Mouse (Mus musculus) spleen, adult 2 months (tissue): Measurements from ENCODE around the gene 5031439G07Rik. TPM values are rescaled to one million over a fixed set of nuclear protein-coding genes. Genes with fewer than 3 reads are reported as not detected.
"Not testable (repeated sequence)": the region's sequence is repeated elsewhere in the genome, so short reads cannot be mapped to it uniquely, and the experiment has no call there.

ENCODE experiments used
- DNase-seq, 2 experiments: peaks; one replicate each; pipeline versions ENCODE4 v3.0.0 to v3.0.0-alpha.2; 2012 to 2021; ENCODE audit warnings: low spot score in 2 of 2, low read depth in 1 of 2
- H3K27ac ChIP-seq: fragments of 200-500 bp; 2 replicates; pipeline ENCODE4 v1.5.1; 2012; ENCODE audit warnings: low read length, inconsistent platforms; ENCODE audit not compliant: insufficient read depth
- H3K27me3 ChIP-seq: fragments of 200-500 bp; 2 replicates; pipeline ENCODE4 v1.6.1; 2012; ENCODE audit warnings: mild to moderate bottlenecking, moderate library complexity, low read length, inconsistent platforms; ENCODE audit not compliant: control insufficient read depth, insufficient read depth
- H3K36me3 ChIP-seq: fragments of 200-500 bp; 2 replicates; pipeline ENCODE4 v1.6.1; 2012; ENCODE audit warnings: mild to moderate bottlenecking, low read length, inconsistent platforms; ENCODE audit not compliant: control insufficient read depth, insufficient read depth
- H3K4me1 ChIP-seq: fragments of 200-500 bp; 2 replicates; pipeline ENCODE4 v1.6.1; 2011; ENCODE audit warnings: inconsistent platforms; ENCODE audit not compliant: control insufficient read depth, insufficient read depth, insufficient read length
- H3K4me3 ChIP-seq: fragments of 200-500 bp; 2 replicates; pipeline ENCODE4 v1.5.1; 2011; ENCODE audit warnings: mild to moderate bottlenecking, inconsistent platforms; ENCODE audit not compliant: insufficient read depth, insufficient read length; ENCODE audit errors: extremely low read depth
- CTCF ChIP-seq: fragments of 200-500 bp; IDR thresholded peaks from 2 replicates; pipeline ENCODE4 v1.5.1; 2011; ENCODE audit warnings: mild to moderate bottlenecking, inconsistent platforms; ENCODE audit not compliant: insufficient read depth, insufficient read length, insufficient replicate concordance; ENCODE audit errors: extremely low read depth
- POLR2A ChIP-seq: fragments of 200-500 bp; IDR thresholded peaks from 2 replicates; pipeline ENCODE4 v1.6.1; 2011; ENCODE audit warnings: low read depth, low read length, inconsistent platforms
- WGBS: fragments of 180-500 bp; shearing (Covaris S2); methylation state at CpG from one replicate; pipeline ENCODE4 v1.1.7; 2018; 5-methylcytosine and 5-hydroxymethylcytosine counted together
- polyA plus RNA-seq: library from polyadenylated mRNA; depleted of rRNA; stranded (reverse); fragments of >200 nt; gene quantifications from 2 replicates; pipeline ENCODE4 v1.2.3, GENCODE M21; 2012; rRNA removed

The 5031439G07Rik gene
- 27.1 and 32.8 TPM in 2 replicates for polyA plus RNA-seq

GRCm38 (mm10) chr15:84987874-84988825 is at the start of gene 5031439G07Rik:
Gene 5031439G07Rik, minus strand, starts transcription at chr15:84988551.
- Histone ChIP-seq H3K27ac (peak within 1 kb of the TSS; percentile 67), H3K27me3 (no peaks in the 10 kb centered on the region), H3K36me3 (no peaks in the 10 kb centered on the region), H3K4me1 (peaks cover 20% of the 10 kb centered on the region; the same call in 1 of the 2 replicates), H3K4me3 (peak within 1 kb of the TSS; percentile 76)
- WGBS, result 1% methylated on average over 44 of the region's 59 CpGs
- DNase-seq, result peak; percentile 88 to 90
- TF ChIP-seq POLR2A (peak; percentile 75), CTCF (no peak)

DNA sequence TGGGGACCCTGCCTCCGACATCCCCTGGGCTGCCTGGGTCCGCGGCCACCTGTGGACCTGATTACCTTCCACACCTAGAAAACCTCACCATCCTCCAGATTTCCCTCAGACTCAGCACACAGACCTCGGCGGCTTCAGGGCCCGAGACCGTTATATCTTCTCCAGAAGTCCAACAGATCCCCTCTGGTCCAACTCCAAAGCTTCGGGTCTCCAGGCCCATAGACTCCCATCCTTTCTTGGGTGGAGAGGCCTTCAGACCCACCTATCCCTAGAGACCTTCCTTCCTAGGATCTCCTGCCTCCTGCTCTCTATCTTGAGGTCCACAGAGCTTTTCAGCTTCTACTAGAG is 49.0 kb upstream of the 5031439G07Rik start:
- TF ChIP-seq CTCF (no peak), POLR2A (no peak)
- WGBS, result 3% methylated on average over 8 of the region's 8 CpGs
- no peaks in the 10 kb centered on the region for H3K36me3 ChIP-seq

DNA sequence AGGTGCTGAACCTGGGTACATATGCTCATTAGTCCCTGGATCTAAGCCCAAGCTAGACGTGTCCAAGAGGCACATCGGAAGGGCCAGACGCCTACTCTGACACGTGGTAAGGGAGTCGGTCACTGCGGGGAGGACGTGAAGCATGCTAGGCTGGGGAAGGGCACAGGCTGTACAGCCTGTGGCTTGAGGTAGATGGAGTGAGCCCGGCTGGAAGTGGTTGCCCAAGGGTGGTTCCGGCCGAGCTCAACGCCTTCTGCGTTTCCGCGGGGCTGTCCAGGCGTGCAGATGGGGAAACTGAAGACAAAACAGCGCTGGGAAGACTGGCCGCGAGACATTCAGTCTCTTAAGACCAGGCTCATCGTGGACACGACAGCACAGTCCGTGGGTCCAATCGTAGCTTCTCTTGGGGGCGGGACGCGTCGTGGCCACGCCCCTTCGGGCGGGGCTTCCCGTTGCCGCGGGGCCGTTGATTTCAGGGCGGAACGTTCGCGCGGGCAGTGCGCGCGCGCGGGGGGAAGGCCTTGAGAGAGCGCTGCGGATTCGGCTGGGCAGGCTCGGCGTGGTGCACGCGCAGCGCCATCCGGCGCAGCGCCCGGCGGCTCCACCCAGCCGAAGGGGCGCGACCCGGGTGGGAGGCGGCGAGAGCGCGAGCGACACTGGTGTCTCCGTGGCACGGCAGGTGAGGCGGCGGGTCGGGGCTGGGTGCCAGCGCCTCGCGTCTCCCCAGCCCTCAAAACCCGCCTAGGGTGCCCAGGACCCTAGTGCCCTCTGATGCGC is 48.4 kb upstream of the 5031439G07Rik start:
- peak; percentile 24 for TF ChIP-seq POLR2A
- no peak for TF ChIP-seq CTCF
- Histone ChIP-seq H3K4me3 (peak overlapping the region; percentile 68), H3K4me1 (peaks cover 9% of the 10 kb centered on the region; the same call in 1 of the 2 replicates), H3K27me3 (no peaks in the 10 kb centered on the region), H3K36me3 (no peaks in the 10 kb centered on the region), H3K27ac (peak overlapping the region; percentile 45)
- WGBS, result under 1% methylated on average over 75 of the region's 75 CpGs
- peak; percentile 89 to 95 for DNase-seq

More for the DNA sequence above, 49.0 kb upstream of the 5031439G07Rik start:
- peaks cover 12% of the 10 kb centered on the region; the same call in 1 of the 2 replicates for H3K4me1 ChIP-seq
- H3K27ac ChIP-seq, result peak overlapping the region; percentile 45
- no peaks in the 10 kb centered on the region for H3K27me3 ChIP-seq
- no peak for DNase-seq
- peak overlapping the region; percentile 68 for H3K4me3 ChIP-seq

DNA sequence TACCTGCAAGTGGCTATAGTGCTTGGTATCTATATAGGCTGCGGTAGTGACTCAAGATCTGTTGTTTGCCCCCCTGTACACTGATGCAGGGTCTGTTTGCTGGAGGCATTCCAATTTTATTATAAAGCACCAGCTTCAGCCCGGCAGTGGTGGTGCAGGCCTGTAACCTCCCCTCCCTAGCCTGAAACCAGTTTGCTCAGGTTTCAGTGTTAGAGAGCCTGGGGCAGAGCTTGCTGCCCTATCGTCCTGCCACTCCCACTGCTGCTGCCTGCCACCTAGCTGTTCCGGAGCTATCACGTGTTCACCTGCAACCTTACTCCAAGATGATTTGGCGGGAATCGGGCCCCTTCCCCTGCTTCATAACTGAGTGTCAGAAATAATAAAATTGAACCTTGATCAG is 45.6 kb upstream of the 5031439G07Rik start:
- not testable (repeated sequence) for H3K36me3 ChIP-seq, DNase-seq, H3K27ac ChIP-seq, H3K27me3 ChIP-seq, H3K4me1 ChIP-seq, H3K4me3 ChIP-seq
- 51% methylated on average over 7 of the region's 7 CpGs for WGBS

DNA sequence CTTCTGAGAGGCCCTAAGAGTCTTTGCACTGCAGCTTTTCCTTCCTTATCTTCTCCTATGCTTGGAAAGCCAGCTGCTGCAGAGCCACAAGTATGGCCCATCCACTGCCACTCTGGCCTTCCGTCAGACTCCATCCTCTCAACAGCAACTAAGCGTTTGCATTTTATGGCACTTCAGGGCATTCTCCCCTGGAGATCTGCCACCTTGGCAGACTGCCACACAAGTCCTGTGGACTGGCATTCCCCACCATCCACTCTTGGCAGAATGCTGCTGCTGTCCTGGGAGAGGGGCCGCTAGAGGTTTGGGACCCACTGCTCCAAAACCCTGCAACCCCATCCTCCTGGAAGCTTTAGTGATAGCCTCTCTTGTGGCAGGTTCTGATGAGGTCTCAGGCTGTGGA is 43.5 kb upstream of the 5031439G07Rik start:
- Histone ChIP-seq H3K4me3 (no peak overlapping the region), H3K27ac (no peak overlapping the region), H3K27me3 (no peaks in the 10 kb centered on the region), H3K36me3 (no peaks in the 10 kb centered on the region), H3K4me1 (no peaks in the 10 kb centered on the region)
- TF ChIP-seq CTCF (no peak), POLR2A (no peak)
- DNase-seq, result no peak
- WGBS, result 80% methylated on average over 3 of the region's 3 CpGs

DNA sequence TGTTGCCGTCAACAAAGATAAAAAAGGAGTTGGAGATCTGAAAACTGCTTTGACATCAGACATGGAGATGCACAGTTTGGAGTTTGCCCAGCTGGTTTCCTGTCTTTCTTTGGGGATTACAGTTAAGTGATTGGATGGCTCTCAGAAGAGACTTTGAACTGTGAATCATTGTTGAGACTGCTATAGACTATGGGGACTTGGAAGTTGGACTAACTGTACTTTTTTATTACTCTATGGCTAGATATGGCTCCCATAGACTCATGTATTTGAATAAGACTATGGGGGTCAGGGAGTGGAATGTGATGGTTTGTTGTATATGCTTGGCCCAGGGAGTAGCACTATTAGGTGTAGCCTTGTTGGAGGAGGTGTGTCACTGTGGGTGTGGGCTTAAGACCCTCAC is 42.3 kb upstream of the 5031439G07Rik start:
- not testable (repeated sequence) for DNase-seq, H3K27ac ChIP-seq, H3K27me3 ChIP-seq, H3K4me3 ChIP-seq, H3K4me1 ChIP-seq, H3K36me3 ChIP-seq
- WGBS, result 77% methylated on average over 1 of the region's 1 CpGs

DNA sequence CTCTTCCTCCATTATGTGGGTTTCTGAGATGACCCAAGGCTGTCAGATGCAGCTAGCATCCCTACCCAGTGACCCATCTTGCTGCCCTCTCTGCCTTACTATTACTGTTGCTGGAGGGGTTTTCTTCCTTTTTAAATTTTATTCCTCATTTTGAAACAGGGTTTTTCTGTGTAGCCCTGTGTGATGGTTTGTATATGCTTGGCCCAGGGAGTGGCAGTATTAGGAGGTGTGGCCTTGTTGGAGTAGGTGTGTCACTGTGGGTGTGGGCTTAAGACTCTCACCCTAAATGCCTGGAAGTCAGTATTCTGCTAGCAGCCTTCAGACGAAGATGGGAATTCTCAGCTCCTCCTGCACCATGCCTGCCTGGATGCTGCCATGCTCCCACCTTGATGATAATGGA is 40.3 kb upstream of the 5031439G07Rik start, which contains the start of gene Fam118a:
Gene Fam118a, plus strand, starts transcription at position 301 of the 400 bp plus-strand sequence.
- H3K4me3 ChIP-seq, DNase-seq, H3K27ac ChIP-seq, H3K36me3 ChIP-seq, H3K27me3 ChIP-seq, H3K4me1 ChIP-seq: not testable (repeated sequence)
- WGBS, result 75% methylated on average over 1 of the region's 1 CpGs
